Mouse (Mus musculus) NIH3T3 (cell line): Measurements from ENCODE around the gene Cct8.

Experiments
- DNase-seq: peaks from one replicate; pipeline ENCODE4 v3.0.0-alpha.2; 2012; ENCODE audit warnings: low read depth

Cct8 gene

DNA sequence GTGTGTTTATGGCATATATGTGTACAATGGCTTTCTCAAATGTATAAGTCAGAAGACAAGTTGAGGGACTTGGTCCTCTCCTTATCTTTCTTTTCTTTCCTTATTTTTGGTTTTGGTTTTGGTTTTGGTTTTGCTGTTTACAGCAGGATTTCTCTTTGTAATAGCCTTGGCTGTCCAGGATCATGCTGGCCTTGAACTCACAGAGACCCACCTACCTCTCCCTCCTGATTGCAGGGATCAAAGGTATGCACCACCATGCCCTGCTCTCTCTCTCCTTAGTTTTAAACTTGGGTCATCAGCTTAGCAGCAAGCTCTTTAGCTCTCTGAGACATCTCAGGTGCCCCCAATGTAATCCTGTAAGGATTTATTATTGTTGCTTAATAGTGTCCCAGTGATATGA, 50.6 kb downstream of the Cct8 start:
- no peak for DNase-seq

GRCm38 (mm10) chr16:87444071-87444470, 51.6 kb downstream of the Cct8 start:
- DNase-seq = no peak

- DNase-seq = no peak
These were observed 52.4 kb downstream of the Cct8 start for GRCm38 (mm10) chr16:87443245-87443644.

DNA sequence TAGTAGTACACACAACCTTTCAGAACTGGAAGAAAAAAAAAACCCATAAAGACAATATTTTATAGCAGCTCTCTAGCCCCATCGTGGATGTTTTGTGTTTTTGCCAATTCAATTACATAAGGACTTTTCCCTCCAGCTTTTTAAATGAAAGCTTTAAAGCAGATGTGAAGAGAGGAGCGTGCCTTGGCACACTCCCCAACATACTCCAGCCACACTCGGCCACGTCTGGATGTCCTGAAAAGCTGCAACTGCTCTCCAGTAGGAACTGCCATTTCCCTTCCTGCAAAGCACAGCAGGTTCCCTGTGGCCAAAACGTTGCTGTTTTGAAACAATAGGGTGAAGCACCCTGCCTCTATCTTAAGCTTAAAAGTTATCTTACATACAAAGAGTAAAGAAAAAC, 53.4 kb downstream of the Cct8 start:
- DNase-seq = peak; percentile 12

DNA sequence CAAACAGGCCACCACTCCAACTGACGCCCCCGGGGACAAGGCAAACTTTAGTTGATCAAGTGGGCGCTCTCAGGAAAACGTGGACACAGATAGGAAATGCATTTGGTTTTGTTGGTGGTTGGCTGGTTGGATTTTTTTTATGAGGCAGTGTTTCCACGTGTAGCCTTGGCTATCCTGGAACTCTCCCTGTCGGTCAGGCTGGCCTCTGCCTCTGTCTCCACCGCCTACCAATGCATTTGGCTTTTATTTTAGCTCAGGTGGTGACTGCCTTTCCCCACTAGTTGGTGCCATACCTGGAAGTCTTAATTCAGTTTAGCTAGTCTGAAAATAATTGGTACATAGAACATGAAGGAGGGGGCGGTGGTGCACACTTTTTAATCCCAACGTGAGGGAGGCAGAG, 54.6 kb downstream of the Cct8 start:
- DNase-seq = peak; percentile 16

DNA sequence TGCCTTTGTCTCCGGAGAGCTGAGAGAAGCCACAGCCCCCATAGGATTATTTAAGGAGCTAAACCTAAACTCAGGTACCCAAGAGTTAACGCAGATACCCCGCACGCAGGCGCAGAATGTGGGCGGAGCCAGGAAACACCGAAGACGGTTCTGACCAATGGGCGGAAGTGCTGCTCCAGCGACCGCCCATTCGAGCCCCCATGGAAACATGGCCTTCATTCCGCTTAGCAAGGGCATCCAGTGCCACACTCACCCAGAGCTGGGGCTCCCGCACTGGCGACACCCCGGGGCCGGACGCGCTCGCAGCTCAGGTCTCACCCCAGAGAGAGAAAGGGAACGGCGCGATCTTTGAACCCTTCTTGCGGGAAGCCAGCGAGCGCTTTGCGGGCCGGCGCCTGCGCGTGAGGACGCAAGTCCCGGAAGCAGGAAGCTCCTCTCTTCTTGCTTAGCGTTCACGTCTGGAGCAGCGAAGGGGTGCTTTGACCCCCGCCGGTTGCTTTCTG, 55.4 kb downstream of the Cct8 start, which contains the start of gene Rwdd2b:
TSS of gene Rwdd2b (minus strand) at position 390 of the 503 bp plus-strand sequence.
- peak; percentile 94 for DNase-seq

- DNase-seq = no peak
These were observed 57.0 kb downstream of the Cct8 start for GRCm38 (mm10) chr16:87438697-87439096.

- no peak for DNase-seq
These were observed 58.6 kb downstream of the Cct8 start for GRCm38 (mm10) chr16:87437096-87437495.

- no peak for DNase-seq
These were observed 60.1 kb downstream of the Cct8 start for GRCm38 (mm10) chr16:87435411-87436205.

- DNase-seq = no peak
These were observed 60.7 kb downstream of the Cct8 start for GRCm38 (mm10) chr16:87434946-87435345.

DNA sequence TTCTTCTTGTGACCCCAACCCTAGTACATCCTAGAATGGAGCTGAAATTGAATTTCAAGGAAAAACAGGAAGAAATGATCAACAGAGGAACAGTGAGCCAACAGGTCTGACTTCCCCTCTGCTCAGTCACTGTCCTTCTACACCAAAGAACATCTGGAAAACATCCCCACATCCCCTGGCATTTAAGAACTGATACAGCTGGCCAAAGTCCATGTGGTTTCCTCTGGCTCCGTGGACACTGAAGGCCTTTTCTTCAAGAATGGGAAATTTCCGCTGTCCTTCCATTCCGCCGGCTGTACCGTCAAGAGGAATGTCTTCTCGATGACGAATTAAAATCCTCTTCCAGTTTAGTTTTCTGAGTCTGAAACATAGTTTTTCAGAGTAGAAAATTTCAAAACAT, 61.4 kb downstream of the Cct8 start:
- DNase-seq = no peak
